Mouse (Mus musculus) layer of hippocampus, postnatal 36 days (tissue): Measurements from ENCODE around the gene Ddx21. TPM values are rescaled to one million over a fixed set of nuclear protein-coding genes. Genes with fewer than 3 reads are reported as not detected.

ENCODE experiments used
- DNase-seq, 2 experiments: peaks; one replicate each; pipeline ENCODE4 v3.0.0; 2022
- total RNA-seq, 2 experiments: library from RNA; stranded (reverse); gene quantifications; 2 replicates each; pipeline ENCODE4 v1.2.3; 2021

Gene Ddx21
- total RNA-seq, 2 experiments from 2014 or later: 21.1 to 22.5 TPM

DNA sequence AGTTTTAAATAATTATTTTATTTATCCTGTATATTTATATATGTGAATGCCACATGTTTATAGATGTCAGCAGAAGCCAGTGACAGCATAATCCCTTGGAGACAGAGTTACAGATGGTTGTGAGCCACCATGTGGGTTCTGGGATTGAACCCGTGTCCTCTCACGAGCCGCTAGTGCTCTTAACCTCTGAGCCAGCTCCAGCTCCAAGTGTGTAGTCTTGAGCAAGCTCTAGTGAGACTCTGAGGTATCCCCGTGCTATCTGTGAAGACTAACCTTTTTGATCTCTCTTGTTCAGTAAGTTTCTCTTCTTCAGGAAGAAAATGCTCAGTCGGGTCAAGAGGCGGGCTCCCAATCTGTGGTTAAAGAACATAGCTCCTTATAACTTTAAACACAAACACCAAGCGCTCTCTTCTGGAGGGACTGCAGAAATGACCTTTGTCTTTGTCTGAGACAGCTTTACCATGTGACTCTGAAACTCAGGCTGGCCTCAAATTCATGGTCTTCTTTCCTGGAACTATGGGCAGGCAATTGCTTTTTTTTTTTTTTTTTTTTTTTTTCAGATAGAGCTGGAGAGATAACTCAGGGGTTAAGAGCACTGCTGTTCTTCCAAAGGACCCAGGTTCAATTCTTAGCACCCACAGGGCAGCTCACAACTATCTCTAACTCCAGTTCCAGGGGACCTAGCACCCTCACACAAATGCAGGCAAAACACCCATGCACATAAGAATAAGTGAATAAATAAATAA is 31.8 kb downstream of the Ddx21 start:
- no peak for DNase-seq

DNA sequence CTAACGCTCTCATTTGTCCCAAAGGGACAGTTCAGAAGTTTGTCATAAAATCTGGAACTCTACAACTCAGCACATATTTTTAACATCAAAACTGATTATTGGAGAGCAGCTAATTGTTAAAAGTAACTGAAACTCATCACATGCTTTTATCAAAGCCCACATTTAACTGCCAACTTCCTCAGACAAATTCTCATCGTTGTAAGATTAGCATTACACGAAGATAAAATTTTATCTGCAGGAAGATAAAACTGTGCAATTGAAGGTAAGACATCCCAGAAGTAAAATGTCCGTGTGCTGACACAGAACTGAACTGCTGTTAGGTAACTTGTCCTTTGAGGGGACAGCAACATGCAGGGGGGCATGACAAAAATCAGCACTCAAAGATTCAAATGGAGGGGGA is 33.2 kb downstream of the Ddx21 start:
- no peak for DNase-seq

DNA sequence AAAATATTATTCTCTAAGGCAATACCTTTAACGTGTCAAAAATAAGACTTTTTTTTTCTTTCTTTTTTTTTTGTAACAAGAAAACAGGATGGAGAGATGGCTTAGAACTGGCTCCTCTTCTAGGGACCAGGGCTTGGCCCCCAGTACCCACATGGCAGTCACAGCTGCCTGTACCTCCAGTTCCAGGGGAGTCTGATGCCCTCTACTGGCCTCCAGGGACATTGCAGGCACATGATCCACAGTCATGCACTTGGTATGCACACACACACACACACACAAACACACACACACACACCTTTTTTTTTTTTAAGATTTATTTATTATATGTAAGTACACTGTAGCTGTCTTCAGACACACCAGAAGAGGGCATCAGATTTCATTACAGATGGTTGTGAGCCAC is 44.3 kb downstream of the Ddx21 start:
- DNase-seq: no peak

DNA sequence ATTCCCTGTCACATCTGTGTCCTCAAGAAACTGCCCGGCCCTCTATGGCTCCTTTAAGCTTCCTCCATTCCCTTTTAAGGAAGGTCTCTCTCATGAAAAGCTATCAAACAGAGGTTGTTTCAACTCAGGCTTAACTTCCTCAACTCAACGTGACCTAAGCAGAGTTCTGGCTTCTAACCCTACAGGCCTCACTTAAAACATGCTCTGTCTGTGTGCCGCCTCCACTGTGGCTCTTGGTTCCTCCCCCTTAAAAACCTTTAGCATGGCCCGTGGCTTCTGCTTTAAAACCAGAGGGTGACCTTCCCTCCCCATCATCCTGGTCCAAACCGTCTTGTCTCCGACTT is 45.6 kb downstream of the Ddx21 start:
- DNase-seq: no peak

DNA sequence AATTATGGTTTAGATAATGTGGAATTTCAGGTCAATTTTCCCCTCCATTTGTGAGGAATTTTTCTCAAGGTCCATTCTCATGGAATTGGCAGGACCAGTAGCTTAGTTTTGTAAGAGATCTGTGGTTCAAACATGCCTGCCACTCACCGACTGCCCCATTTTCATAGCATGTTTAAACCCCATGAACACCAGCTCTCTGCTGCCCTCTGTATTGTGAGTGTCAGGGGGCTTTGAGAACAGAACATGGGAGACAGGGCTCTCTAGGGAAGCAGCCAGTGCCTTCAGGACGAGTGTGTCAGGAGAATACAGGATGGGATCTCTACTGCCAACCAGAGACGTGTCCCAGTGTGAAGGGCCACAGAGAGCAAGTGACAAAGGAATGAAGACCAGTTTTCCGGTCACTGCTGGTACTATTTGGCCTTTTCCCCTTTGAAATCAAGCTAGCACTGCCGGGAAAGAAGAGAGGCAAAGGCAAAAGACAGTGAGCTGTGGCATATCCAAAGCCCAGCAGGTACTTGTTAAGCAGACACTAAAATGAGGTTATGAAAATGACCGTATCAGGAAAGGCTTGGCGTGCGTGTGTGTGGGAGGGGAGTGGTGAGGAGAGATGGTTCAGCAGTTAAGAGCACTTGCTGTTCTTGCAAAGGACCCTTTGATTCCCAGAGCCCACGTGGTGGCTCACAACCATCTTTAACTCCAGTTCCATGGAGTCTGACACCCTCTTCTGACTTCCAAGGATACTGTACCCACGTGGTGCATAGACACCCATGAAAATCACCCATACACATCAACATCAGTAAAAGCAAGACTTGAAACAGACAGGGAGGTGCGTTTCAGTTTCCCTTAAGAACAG is 46.1 kb downstream of the Ddx21 start:
- no peak for DNase-seq

DNA sequence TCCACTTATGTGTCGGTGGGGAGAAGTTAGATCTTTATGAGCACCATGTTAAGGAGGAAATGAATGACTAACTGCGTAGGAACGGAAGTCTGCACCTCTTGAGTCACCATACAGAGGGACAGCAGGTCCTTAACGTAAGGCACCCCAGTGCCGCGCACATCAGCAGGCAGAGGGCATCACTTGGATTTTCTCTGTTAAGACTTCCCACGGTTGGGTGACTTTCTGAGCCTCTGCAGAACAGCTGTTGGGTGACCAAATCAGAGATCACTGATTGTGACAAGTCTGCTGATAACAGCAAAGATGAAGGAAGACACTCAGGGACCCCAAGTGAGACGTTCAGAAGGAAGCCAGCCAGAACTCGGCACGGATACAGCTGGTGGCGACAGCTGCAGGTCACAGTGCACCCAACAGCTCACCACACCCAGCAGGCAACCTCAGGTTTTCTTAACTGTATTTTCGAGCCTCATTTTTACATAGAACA is 48.4 kb downstream of the Ddx21 start:
- DNase-seq: no peak

DNA sequence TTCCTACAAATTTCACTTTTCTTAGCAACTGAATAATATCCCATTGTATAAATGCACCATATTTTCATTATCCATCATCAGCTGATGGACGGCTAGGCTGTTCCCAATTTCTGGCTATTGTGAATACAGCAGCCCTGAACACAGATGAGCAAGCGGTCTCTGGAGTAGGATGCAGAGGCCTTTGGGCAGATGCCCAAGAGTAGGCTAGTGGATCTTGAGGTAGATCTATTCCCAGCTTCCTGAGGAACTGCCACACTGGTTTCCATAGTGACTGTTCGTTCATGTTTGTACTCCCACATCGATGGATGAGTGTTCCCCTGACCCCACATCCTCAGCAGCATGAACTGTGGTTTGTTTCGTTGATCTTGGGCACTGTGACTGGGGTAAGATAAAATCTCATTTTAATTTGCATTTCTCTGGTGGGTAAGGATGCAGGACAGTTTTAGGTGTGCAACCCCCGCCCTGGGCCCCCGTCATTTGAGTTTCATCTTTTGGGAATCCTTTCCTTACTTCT is 51.2 kb downstream of the Ddx21 start:
- DNase-seq: no peak

DNA sequence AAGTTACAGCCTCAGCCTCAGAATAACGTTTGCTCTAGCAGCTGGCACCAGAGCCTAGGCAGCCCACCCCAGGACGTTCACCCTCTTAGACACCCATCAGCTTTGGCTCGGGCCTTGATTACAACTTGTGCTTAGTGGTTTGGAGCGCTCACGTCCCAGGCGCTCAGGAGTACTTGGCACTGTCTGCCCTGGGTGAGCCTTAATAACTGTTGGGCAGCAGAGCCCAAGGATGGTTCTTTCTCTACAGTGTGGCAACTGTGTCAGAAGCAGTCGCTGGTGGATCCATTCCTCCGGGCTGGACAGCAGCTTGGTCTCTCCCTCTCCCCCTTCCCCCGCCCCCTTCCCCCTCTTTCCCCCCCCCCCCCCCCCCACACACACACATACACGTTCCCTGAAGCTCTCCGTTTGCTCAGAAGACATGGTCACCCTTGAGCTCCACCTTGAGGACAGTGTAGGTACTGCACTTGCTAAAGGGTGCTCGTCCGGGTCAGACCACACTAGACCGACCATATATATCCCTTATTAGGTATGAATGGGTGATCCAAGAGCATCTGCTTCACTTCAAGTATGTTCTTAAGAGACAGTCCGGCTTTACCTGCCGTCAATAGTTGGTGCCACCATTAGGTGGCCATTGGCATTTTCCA is 52.4 kb downstream of the Ddx21 start:
- DNase-seq: peak; percentile 34 to 58

DNA sequence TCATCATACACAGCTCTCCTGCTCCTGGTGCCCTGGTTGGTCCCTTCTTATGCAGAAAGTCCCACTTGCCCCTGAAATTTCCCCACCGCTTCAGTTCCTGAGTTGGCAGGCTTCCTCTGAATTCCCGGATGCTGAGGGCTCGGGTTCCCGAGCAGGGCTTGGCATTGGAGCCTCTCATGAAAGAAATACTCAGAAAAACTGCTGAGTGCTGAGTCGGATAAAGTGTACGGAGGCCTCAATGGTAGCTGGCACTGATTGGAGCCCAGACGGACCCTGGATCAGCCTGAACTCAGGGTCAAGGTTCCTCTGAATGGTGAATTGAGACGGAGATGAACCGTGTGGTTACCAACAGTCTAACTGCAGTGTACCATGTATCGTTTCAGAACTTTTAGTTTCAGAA is 55.6 kb downstream of the Ddx21 start:
- no peak for DNase-seq

DNA sequence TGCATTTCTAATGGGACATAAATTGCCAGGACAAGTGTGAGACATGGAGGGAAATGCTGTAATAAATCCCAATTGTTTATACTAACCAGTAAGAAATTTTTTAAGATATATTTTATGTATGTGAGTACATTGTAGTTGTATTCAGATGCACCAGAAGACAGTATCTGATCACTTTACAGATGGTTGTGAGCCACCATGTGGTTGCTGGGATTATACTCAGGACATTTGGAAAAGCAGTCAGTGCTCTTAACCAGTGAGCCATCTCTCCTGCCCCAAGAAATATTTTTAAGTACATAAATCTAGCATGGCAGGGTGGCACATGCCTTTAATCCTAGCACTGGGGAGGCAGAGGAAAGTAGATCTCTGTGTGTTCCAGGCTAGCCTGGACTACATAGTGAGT is 56.3 kb downstream of the Ddx21 start:
- no peak for DNase-seq

DNA sequence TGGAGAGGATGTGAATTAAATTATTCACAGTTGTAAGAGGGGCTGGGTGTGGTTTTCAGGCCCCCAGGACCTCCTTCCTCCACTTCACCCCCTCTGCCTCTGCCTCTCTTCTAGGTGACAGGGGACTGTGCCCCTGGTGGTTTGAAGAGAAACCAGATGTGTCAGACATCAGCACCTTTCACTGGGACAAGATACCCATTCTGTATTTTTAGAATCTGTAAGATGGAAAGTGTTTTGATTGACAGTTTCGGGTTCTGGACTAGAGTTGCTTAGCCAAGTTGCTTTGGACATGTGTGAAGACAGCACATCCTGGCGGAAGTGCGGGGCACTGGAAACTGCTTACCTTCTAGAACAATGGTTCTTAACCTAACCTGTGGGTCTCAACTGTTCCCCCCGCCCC is 57.8 kb downstream of the Ddx21 start:
- DNase-seq: no peak

DNA sequence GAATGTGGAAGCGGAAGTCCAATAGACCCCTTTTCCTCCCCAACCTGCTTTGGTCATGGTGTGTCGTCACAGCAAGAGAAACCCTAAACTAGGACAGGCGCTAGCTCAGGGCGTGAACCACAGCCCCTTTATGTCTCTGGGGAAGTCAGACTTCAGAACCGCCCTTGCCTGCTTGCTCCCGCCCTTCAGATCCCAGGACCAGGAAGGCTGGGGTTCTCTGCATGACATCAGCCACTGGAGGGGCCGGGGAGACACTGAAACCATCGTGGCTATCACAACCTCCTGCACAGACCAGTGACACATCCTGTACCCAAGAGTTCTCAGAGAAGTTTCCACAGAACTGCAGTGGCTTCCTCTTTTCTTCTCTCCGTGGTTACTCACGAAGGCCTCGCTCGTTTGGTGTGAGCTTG is 58.7 kb downstream of the Ddx21 start:
- no peak for DNase-seq

DNA sequence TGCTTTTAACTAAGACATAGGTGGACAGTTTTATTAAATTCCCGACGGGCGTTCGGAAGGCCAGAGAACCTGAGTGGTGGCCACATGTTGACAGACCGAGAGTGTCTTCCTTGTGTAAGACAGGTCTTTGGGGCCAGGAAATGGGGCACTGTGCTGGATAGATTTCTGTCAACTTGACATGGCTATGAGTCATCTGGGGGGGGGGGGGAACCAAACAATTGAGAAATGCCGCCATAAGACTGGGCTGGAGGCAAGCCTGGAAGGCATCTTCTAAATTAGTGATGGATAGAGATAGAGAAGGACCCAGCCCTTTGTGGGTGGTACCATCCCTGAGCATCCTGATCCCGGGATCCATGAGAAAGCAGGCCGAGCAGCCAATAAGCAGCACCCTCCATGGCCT is 59.2 kb downstream of the Ddx21 start:
- no peak for DNase-seq

DNA sequence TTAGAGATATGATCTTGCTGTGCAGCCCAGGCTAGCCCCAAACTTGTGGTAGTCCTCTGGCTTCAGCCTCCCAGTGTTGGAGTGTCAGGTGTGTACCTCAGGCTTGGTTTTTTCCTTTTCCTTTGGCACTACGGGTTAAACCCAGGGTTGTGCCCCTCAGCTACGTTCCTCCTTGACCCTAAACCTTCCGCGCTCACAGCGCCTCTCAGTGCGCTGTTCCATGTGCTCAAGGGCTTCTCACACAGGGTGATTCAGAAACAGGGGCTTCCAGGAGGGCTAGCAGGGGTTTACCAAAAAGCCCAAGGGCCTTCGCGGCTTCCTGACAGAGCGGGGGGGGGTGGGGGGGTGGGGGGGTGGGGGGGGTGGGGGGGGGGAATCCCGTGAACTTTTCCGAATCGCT is 59.6 kb downstream of the Ddx21 start:
- no peak for DNase-seq

DNA sequence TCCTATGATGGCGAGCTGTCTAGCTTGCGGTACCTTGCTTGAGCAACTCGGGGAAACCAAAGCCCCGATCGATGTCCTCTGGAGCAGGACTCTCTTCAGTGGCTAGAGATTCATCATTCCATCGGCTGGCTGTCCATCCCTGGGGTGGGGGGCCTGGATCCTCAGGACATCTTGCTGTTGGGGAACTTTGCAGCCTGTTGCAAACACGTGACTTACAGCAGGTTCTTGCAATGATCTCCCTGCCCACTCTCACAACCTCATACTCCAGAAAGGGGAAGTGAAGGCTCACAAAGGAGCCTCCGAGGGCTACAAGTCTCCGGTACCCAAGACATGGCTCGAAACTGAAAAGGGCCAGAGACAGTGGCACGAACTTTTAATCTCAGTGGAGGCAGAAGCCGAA is 60.6 kb downstream of the Ddx21 start:
- no peak for DNase-seq

DNA sequence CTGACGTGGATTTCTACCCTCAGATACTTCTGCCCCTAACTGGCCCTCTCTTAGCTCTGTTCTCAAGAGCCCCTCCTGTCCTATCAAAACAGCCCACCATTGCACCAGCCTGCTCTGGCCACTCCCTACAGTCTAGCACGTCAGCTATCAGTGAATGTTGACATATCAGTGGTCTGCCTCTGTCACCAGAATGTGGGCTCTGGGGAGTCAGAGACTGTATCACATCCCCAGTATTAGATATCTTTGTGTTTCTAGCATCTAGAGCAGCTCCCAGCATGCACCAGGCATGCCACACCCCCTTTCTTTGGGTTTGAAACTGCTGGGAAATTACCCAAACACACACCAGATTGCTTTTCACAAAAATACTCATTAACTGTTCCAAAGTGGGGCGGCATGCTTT is 61.3 kb downstream of the Ddx21 start:
- DNase-seq: no peak

DNA sequence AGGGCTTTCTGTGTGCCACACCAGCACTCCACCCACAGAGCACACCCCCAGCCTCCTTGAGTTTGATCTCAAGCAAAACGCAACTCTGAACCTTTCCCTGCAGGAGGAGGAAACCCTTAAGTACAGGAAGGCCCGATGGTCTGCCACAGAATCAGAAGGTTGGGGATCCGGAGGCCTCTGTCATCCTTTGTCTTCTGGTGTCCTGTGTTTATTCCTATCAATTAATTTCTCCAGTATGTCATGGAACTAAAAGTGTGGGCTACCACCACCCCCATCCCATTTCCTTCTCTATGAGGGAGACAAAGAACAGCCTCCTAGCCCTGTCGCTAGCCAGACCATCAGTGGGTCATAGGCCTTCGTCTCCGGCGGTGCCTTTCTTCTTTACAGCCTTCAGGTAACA is 67.6 kb downstream of the Ddx21 start:
- DNase-seq: no peak

DNA sequence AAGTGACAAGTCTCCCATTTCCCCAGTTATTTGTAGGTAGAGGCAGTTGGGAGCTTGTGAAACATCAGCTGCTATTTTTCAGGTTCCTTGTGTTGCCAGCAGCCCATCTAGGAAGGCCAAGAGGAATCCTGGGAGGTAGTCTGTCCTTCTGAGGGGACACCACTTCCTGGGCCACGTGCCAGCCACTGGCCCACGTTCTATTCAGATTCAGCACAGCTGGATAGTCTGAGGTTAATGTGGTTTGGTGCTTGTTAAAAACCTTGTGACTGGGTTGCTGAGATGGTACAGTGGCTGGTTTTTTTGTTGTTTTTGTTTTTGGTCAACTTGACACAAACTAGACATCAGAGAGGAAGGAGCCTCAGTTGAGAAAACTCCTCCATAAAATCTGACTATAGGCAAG is 69.2 kb downstream of the Ddx21 start:
- DNase-seq: no peak

Other genes with a start within 250 kb of the Ddx21 start
- 100 to 1,000 TPM; 287 to 297 TPM for gene Hk1, start 222.4 kb downstream of the Ddx21 start, total RNA-seq
- gene Hkdc1, start 179.8 kb downstream of the Ddx21 start, total RNA-seq: 1 to 10 TPM; 3.0 to 3.8 TPM
- 1 to 10 TPM; 1.2 to 1.3 TPM for gene 4930507D05Rik, start 152.8 kb downstream of the Ddx21 start, total RNA-seq
- gene Supv3l1, start 152.5 kb downstream of the Ddx21 start, total RNA-seq: 10 to 100 TPM; 25.2 to 26.6 TPM
- 10 to 100 TPM; 43.2 to 46.8 TPM for gene Vps26a, start 115.5 kb downstream of the Ddx21 start, total RNA-seq
- 1 to 10 TPM; 8.4 to 8.5 TPM for gene Srgn, start 74.8 kb downstream of the Ddx21 start, total RNA-seq
- gene Kif1bp, start 23.8 kb downstream of the Ddx21 start, total RNA-seq: 100 to 1,000 TPM; 206 to 214 TPM
- gene Ddx50, start 48.9 kb upstream of the Ddx21 start, total RNA-seq: 100 to 1,000 TPM in 1 of 2 experiments, 10 to 100 TPM in 1; 86.6 to 101 TPM
- gene Stox1, start 123.8 kb upstream of the Ddx21 start, total RNA-seq: 1 to 10 TPM; 1.9 to 4.1 TPM
- 10 to 100 TPM; 54.6 to 73.1 TPM for gene Ccar1, start 190.0 kb upstream of the Ddx21 start, total RNA-seq